Mouse (Mus musculus) brain, embryonic 14.5 days (tissue): ENCODE data around the gene Rpl27a.

Experiments used
- CTCF ChIP-seq: fragments of 200-500 bp; IDR thresholded peaks from 2 replicates; pipeline ENCODE4 v1.5.1; 2012; ENCODE audit warnings: inconsistent platforms, mild to moderate bottlenecking, moderate library complexity, borderline replicate concordance; ENCODE audit not compliant: insufficient read depth, insufficient read length; ENCODE audit errors: extremely low read depth
- POLR2A ChIP-seq: fragments of 200-500 bp; IDR thresholded peaks from 2 replicates; pipeline ENCODE4 v1.6.1; 2012; ENCODE audit warnings: mild to moderate bottlenecking, inconsistent platforms, borderline replicate concordance; ENCODE audit not compliant: poor library complexity, insufficient read depth, insufficient read length, severe bottlenecking; ENCODE audit errors: extremely low read depth

GRCm38 (mm10) chr7:109559536-109559935, 40.6 kb downstream of the Rpl27a start:
- no peak for TF ChIP-seq POLR2A
- no peak for TF ChIP-seq CTCF
